Mouse (Mus musculus) gastrocnemius, postnatal 36 days (tissue): ENCODE measurements around the gene Ccser1. TPM values are rescaled to one million over a fixed set of nuclear protein-coding genes. Genes with fewer than 3 reads are reported as not detected.
"Not testable (repeated sequence)": the region's sequence is repeated elsewhere in the genome, so short reads cannot be mapped to it uniquely, and the experiment has no call there.

ENCODE experiments used
- DNase-seq, 2 experiments: peaks; one replicate each; pipeline ENCODE4 v3.0.0; 2022
- intact Hi-C: fragments of 180-260 bp; cut with DNase I; formaldehyde crosslinking; loops from one replicate; pipeline ENCODE4 v1.15.1; 2025
- total RNA-seq, 2 experiments: library from RNA; stranded (reverse); gene quantifications; 2 replicates each; pipeline ENCODE4 v1.2.3; 2021

Gene Ccser1
- total RNA-seq, 2 experiments from 2014 or later: 0.52 to 1.3 TPM

GRCm38 (mm10) chr6:61931622-61932021 lies 751.5 kb downstream of the Ccser1 start:
- no peak for DNase-seq
- intact Hi-C loops: no loop called here

- intact Hi-C loops: no loop called here
- no peak for DNase-seq
Observed at GRCm38 (mm10) chr6:61936656-61937055, 756.5 kb downstream of the Ccser1 start.

GRCm38 (mm10) chr6:61939236-61939635 lies 759.1 kb downstream of the Ccser1 start:
- no peak for DNase-seq
- intact Hi-C loops: no loop called here

- no peak for DNase-seq
- intact Hi-C loops: no loop called here
Observed at GRCm38 (mm10) chr6:61953703-61954102, 773.6 kb downstream of the Ccser1 start.

- DNase-seq: no peak
- intact Hi-C loops: no loop called here
Observed at GRCm38 (mm10) chr6:61976878-61977277, 796.8 kb downstream of the Ccser1 start.

GRCm38 (mm10) chr6:61978379-61978778 lies 798.3 kb downstream of the Ccser1 start:
- intact Hi-C loops: no loop called here
- DNase-seq: no peak

- intact Hi-C loops: no loop called here
- no peak for DNase-seq
Observed at GRCm38 (mm10) chr6:62014374-62014773, 834.2 kb downstream of the Ccser1 start.

- intact Hi-C loops: no loop called here
- no peak for DNase-seq
Observed at GRCm38 (mm10) chr6:62044454-62044853, 864.3 kb downstream of the Ccser1 start.

GRCm38 (mm10) chr6:62045042-62045441 lies 864.9 kb downstream of the Ccser1 start:
- DNase-seq, intact Hi-C loops: not testable (repeated sequence)

- intact Hi-C loops: no loop called here
- no peak for DNase-seq
Observed at GRCm38 (mm10) chr6:62055276-62055675, 875.2 kb downstream of the Ccser1 start.

- intact Hi-C loops: no loop called here
Observed at GRCm38 (mm10) chr6:62066363-62067023, 886.4 kb downstream of the Ccser1 start.

GRCm38 (mm10) chr6:62067024-62067380 lies 886.9 kb downstream of the Ccser1 start:
- DNase-seq: no peak
- intact Hi-C loops: no loop called here

More at GRCm38 (mm10) chr6:62066363-62067023, 886.4 kb downstream of the Ccser1 start:
- DNase-seq: no peak

GRCm38 (mm10) chr6:62105464-62105863 lies 925.3 kb downstream of the Ccser1 start:
- intact Hi-C loops: no loop called here
- no peak for DNase-seq

GRCm38 (mm10) chr6:62132531-62132930 lies 952.4 kb downstream of the Ccser1 start:
- intact Hi-C loops: no loop called here
- DNase-seq: no peak

- intact Hi-C loops: no loop called here
- DNase-seq: no peak
Observed at GRCm38 (mm10) chr6:62160320-62160719, 980.2 kb downstream of the Ccser1 start.

GRCm38 (mm10) chr6:62162596-62162995 lies 982.5 kb downstream of the Ccser1 start:
- intact Hi-C loops: no loop called here
- no peak for DNase-seq

- intact Hi-C loops: no loop called here
- DNase-seq: no peak
Observed at GRCm38 (mm10) chr6:62163826-62164225, 983.7 kb downstream of the Ccser1 start.

GRCm38 (mm10) chr6:62196496-62197188 lies 1016.5 kb downstream of the Ccser1 start:
- intact Hi-C loops: no loop called here
- DNase-seq: no peak

- DNase-seq: no peak
- intact Hi-C loops: no loop called here
Observed at GRCm38 (mm10) chr6:62198768-62199167, 1018.6 kb downstream of the Ccser1 start.

- intact Hi-C loops: no loop called here
- DNase-seq: no peak
Observed at GRCm38 (mm10) chr6:62205013-62205412, 1024.9 kb downstream of the Ccser1 start.

GRCm38 (mm10) chr6:62221856-62222255 lies 1041.7 kb downstream of the Ccser1 start:
- intact Hi-C loops: no loop called here
- DNase-seq: no peak

- no peak for DNase-seq
- intact Hi-C loops: no loop called here
Observed at GRCm38 (mm10) chr6:62263899-62264298, 1083.8 kb downstream of the Ccser1 start.
